Mouse (Mus musculus): ENCODE results near the gene Ptch2. TPM values are rescaled to one million over a fixed set of nuclear protein-coding genes. Genes with fewer than 3 reads are reported as not detected.

Ptch2 gene
- polyA plus RNA-seq (2015; fragmentation: Nextera tagmentation; extraction: Ambion mirVana): 1.0 and 1.1 TPM in 2 replicates

DNA sequence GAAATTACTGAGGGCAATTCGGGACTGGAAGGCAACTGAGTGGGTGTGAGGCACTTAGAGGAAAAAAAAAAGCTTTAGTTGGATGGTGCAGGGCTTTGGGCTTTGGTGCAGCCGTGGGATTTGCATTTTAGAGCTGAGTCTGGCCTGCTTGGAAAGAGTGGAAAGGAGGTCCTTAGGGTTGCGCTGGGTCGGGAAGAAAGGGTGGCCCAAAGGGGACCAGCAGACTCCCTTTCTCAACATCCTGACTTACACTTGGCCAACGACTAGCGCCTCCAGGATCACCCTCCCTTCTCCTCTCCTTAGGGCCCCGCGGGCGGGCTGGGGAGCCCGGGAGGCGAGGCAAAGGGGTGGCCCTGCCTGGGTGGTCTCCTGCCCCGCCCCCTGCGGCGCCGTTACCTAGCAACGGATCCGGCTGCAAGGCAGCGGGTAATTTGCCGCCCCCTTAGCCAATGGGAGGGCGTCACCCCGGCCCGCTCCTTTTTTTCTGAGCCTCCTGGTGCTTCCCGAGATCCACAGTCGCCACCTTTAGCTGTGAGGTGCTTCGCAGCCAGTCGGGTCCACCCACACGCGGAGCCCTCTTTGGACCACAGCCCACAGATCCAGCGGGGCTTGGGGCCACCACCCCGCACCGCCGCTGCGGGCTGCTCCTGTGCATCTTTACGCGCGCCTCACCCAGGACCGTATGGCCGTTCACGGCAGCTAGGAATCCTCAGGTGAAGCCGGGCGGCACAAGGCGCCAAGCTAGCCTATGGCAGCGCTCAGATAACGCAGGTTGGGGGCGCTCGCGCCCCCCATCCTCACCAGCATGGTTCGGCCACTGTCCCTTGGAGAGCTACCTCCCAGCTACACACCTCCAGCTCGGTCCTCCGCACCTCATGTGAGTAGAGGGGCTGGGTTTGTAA is at the start of gene Ptch2:
Gene Ptch2, plus strand, starts transcription at position 525 of the 902 bp plus-strand sequence.

GRCm38 (mm10) chr4:117125348-117125909 is 29.6 kb downstream of the Ptch2 start, which contains the start of gene Btbd19:
Gene Btbd19 (minus strand): TSS chr4:117125725.

DNA sequence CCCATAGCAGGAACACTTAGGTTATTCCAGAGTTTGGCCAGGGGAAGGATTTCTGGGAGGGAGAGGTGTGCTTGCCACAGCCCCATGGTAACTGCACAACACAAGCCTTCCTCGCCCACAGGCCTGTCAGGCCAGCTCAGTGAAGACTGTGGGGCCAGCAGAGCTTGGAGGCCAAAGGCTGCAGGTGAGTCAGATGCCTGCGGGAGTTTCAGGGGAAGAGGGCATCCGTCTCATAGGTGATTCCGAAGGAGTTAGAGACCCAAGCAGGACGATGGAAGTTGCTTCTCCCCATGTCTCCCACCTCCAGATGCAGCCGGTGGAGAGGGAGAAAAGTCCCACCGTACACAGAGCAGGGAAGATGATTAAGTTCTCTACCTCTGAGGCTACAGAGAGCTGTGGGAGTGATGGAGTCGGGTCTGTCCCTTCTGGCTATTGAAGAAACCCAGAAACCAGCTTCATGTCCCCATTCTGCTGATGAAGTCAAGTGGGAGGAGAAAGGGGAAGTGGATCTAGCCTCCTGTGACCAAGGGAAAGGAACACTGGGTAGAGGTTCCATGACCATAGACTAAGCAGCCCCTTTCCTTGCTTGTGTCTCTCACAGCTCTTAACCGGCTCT is 30.9 kb downstream of the Ptch2 start, which contains the start of gene Tctex1d4:
Gene Tctex1d4, plus strand, starts transcription at position 120 of the 616 bp plus-strand sequence.

DNA sequence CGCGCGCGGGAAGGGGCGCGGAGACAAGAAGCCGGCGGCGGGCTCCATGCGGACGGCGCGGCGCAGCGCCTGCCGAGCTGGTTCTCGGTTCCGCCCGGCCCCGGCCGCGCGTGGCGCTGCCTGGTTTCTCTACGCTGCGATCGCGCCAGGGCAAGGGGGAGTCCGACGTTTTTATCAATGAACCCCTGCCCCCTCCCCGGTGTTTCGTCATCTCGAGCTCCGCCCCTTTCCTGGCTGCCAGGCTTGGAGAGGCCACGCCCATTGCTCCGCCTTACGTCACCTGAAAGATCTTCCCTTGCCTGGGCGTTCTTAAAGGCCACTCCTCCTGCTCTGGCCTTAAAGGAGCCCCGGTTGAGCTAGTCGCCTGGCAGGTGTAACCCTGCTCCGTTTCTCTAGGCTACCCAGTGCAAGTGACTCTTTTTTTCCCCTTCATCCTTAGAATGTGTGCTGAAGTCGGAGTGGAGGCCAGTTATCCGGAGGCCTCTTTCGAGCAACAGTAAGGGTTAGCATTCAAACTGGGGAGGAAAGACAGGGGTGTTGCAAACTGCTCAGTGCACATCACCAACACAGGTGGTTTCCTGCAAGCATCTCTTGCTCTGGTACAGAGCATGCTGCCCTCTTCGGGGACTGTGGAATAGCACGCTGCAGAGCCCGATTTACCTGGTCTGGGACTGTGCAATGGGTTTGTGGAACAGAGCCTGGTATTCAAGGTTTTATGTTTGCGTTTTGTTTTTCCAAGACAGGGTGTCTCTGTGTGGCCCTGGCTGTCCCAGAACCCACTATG is 38.1 kb downstream of the Ptch2 start, which contains the start of gene Plk3:
Gene Plk3, minus strand, starts transcription at position 147 of the 784 bp plus-strand sequence.

DNA sequence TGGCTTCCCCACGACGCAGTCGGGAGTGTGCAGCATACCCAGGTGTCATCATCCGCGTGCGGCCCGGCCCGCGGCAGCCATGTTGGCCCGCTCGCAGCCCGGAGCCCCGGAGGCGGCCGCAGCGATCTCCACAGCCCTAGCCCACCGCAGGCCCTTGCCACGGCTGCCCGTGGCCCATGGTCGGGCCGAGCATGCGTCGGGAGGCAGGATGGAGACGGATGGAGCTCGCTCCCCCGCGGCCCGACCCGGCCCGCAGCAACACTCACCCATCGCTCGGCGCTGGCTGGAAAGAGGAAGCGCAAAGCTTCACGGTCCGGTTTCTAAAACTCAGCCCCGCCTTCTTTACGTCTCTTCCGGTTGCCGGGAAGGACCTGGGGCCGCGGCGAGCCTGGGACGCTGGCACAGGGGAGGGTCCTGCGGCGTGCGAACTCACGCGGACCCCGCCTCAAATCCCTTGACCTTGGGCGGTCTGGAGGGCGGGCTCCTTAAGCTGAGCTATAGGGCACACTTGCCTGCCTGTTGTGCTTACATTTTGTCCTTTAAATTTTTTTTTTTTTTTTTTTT is 60.0 kb downstream of the Ptch2 start, which contains the start of gene Rps8:
Gene Rps8, minus strand, starts transcription at position 452 of the 564 bp plus-strand sequence.

Small RNA genes within 50 kb of the gene (microRNA-seq; reads per million reads assigned to microRNA genes)
- gene Gm22398: not detected

Other genes with a start within 250 kb of the Ptch2 start
- gene Zswim5, start 218.7 kb upstream of the Ptch2 start, polyA plus RNA-seq (2015; fragmentation: Nextera tagmentation; extraction: Ambion mirVana): 0.30 and 0.49 TPM in 2 replicates
- gene Urod, start 101.7 kb upstream of the Ptch2 start, polyA plus RNA-seq (2015; fragmentation: Nextera tagmentation; extraction: Ambion mirVana): 54.3 and 54.6 TPM in 2 replicates
- 5.9 and 6.5 TPM in 2 replicates for gene Hectd3, start 100.8 kb upstream of the Ptch2 start, polyA plus RNA-seq (2015; fragmentation: Nextera tagmentation; extraction: Ambion mirVana)
- 33.5 TPM in 2 replicates for gene Eif2b3, start 76.7 kb upstream of the Ptch2 start, polyA plus RNA-seq (2015; fragmentation: Nextera tagmentation; extraction: Ambion mirVana)
- 4.9 and 5.6 TPM in 2 replicates for gene Btbd19, start 29.6 kb downstream of the Ptch2 start, polyA plus RNA-seq (2015; fragmentation: Nextera tagmentation; extraction: Ambion mirVana)
- gene Tctex1d4, start 30.7 kb downstream of the Ptch2 start, polyA plus RNA-seq (2015; fragmentation: Nextera tagmentation; extraction: Ambion mirVana): 0.25 and 0.51 TPM in 2 replicates
- gene Plk3, start 37.9 kb downstream of the Ptch2 start, polyA plus RNA-seq (2015; fragmentation: Nextera tagmentation; extraction: Ambion mirVana): 8.9 and 9.2 TPM in 2 replicates
- 709 and 740 TPM in 2 replicates for gene Rps8, start 60.2 kb downstream of the Ptch2 start, polyA plus RNA-seq (2015; fragmentation: Nextera tagmentation; extraction: Ambion mirVana)
- 7.8 and 10.4 TPM in 2 replicates for gene Kif2c, start 86.6 kb downstream of the Ptch2 start, polyA plus RNA-seq (2015; fragmentation: Nextera tagmentation; extraction: Ambion mirVana)
- gene Tmem53, start 155.9 kb downstream of the Ptch2 start, polyA plus RNA-seq (2015; fragmentation: Nextera tagmentation; extraction: Ambion mirVana): 10.5 and 13.7 TPM in 2 replicates
- gene Armh1, start 156.1 kb downstream of the Ptch2 start, polyA plus RNA-seq (2015; fragmentation: Nextera tagmentation; extraction: Ambion mirVana): 0.08 TPM in 1 of 2 replicates, not detected in the other